Mouse (Mus musculus): ENCODE measurements around the gene Elf1. TPM values are rescaled to one million over a fixed set of nuclear protein-coding genes. Genes with fewer than 3 reads are reported as not detected.
"Not testable (repeated sequence)": the region's sequence is repeated elsewhere in the genome, so short reads cannot be mapped to it uniquely, and the experiment has no call there.

Elf1 gene
- polyA plus RNA-seq, 1 experiment from 2014 or later: 19.2 TPM

- Histone ChIP-seq H3K9ac (ENCODE audit: low read length) (no peak overlapping the region), H3K4me1 (ENCODE audit: control insufficient read depth, insufficient read depth, low read length) (peaks cover 18% of the 10 kb centered on the region), H3K27me3 (ENCODE audit: control insufficient read depth, insufficient read depth, low read length) (no peaks in the 10 kb centered on the region), H3K27ac (ENCODE audit: low read length) (peak overlapping the region; percentile 83), H3K4me3 (replicated peaks; ENCODE audit: low read length) (no peak overlapping the region), H3K36me3 (ENCODE audit: control insufficient read depth, insufficient read depth, low read length) (no peaks in the 10 kb centered on the region), H3K4me2 (ENCODE audit: low read depth, low read length) (peak overlapping the region; percentile 41; the same call in 1 of the 2 replicates), H3K9me3 (replicated peaks; ENCODE audit: control insufficient read depth, low read length) (no peaks in the 10 kb centered on the region)
- WGBS: 37% methylated on average over 6 of the region's 6 CpGs
- peak; percentile 95 for ATAC-seq (ENCODE audit: insufficient read depth, low FRiP score)
These were observed 46.7 kb downstream of the Elf1 start for GRCm38 (mm10) chr14:79527704-79528103.

GRCm38 (mm10) chr14:79529581-79530554 lies 48.9 kb downstream of the Elf1 start:
- ATAC-seq (ENCODE audit: insufficient read depth, low FRiP score): 0 out of 2 replicates have a peak, but pooled peaks have one; percentile 14
- WGBS: 74% methylated on average over 10 of the region's 10 CpGs
- Histone ChIP-seq H3K4me1 (ENCODE audit: control insufficient read depth, insufficient read depth, low read length) (peaks cover 13% of the 10 kb centered on the region), H3K9ac (ENCODE audit: low read length) (no peak overlapping the region), H3K4me2 (ENCODE audit: low read depth, low read length) (no peak overlapping the region), H3K27me3 (ENCODE audit: control insufficient read depth, insufficient read depth, low read length) (no peaks in the 10 kb centered on the region), H3K36me3 (ENCODE audit: control insufficient read depth, insufficient read depth, low read length) (no peaks in the 10 kb centered on the region), H3K4me3 (replicated peaks; ENCODE audit: low read length) (no peak overlapping the region), H3K9me3 (replicated peaks; ENCODE audit: control insufficient read depth, low read length) (no peaks in the 10 kb centered on the region), H3K27ac (ENCODE audit: low read length) (no peak overlapping the region)

DNA sequence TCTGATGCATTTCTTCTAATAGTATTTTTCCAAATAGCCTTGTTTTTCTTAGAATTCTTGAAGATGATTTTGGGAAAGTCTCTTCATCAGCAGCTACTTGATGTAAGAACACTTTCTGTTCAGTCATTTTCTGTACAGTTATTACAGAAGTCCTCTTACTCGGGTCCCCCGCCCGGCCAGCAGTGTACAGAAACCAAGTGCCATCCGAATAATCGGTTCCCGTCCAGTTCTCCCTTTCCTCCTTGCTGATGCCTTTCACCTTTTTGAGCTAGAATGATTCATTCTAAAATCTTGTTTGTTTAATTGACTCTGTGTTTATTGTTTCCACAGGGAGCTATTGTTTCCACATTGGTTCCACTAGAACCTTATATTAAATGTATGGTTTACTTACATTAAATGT lies 49.8 kb downstream of the Elf1 start:
- H3K27me3 ChIP-seq (ENCODE audit: control insufficient read depth, insufficient read depth, low read length): no peaks in the 10 kb centered on the region
- ATAC-seq (ENCODE audit: insufficient read depth, low FRiP score): no peak
- 83% methylated on average over 6 of the region's 6 CpGs for WGBS

DNA sequence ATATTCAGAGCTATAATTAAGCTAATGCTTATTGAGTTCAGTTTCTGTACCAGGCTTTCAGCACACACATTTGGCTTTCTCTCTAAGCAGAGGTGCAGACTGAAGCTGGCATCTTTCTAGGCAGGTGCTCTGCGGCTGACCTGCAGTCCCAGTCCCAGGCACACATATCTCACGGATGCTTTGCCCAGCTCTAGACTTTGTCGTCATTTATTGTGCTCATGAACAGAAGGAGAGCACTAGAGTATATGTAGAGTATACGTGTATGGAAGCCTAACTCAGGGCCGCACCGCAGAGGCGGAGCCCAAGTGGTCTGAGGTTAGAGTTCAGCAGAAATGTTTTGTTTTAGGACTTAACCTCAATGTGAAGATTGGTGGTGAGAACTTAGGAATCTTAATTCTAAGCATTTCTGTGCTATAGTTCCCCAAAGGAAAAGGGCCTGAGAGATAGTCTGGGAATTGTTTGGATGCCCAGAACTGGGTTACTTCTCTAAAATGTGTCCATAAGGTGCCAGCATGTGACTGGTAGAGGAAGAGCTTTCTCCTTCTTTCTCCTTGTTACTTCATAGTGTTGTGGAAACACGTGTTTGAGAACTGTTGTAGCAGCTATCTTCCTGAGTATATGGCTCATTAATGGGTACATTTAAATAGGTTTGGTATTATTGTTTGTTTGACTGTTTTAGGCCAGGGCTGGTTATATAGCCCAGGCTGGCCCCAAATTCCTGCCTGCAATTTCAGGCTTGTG lies 51.2 kb downstream of the Elf1 start:
- Histone ChIP-seq H3K4me2 (ENCODE audit: low read depth, low read length) (no peak overlapping the region), H3K4me3 (replicated peaks; ENCODE audit: low read length) (no peak overlapping the region), H3K9me3 (replicated peaks; ENCODE audit: control insufficient read depth, low read length) (no peaks in the 10 kb centered on the region), H3K36me3 (ENCODE audit: control insufficient read depth, insufficient read depth, low read length) (no peaks in the 10 kb centered on the region), H3K9ac (ENCODE audit: low read length) (no peak overlapping the region), H3K4me1 (ENCODE audit: control insufficient read depth, insufficient read depth, low read length) (peaks cover 14% of the 10 kb centered on the region), H3K27ac (ENCODE audit: low read length) (no peak overlapping the region), H3K27me3 (ENCODE audit: control insufficient read depth, insufficient read depth, low read length) (no peaks in the 10 kb centered on the region)
- no peak for ATAC-seq (ENCODE audit: insufficient read depth, low FRiP score)
- WGBS: 76% methylated on average over 8 of the region's 8 CpGs

More for the DNA sequence above, 49.8 kb downstream of the Elf1 start:
- no peaks in the 10 kb centered on the region for H3K36me3 ChIP-seq (ENCODE audit: control insufficient read depth, insufficient read depth, low read length)
- H3K4me2 ChIP-seq (ENCODE audit: low read depth, low read length): no peak overlapping the region
- H3K27ac ChIP-seq (ENCODE audit: low read length): no peak overlapping the region
- no peaks in the 10 kb centered on the region for H3K9me3 ChIP-seq (replicated peaks; ENCODE audit: control insufficient read depth, low read length)
- no peak overlapping the region for H3K4me3 ChIP-seq (replicated peaks; ENCODE audit: low read length)
- H3K4me1 ChIP-seq (ENCODE audit: control insufficient read depth, insufficient read depth, low read length): peaks cover 16% of the 10 kb centered on the region
- H3K9ac ChIP-seq (ENCODE audit: low read length): no peak overlapping the region

GRCm38 (mm10) chr14:79533350-79533749 lies 52.4 kb downstream of the Elf1 start:
- no peaks in the 10 kb centered on the region for H3K36me3 ChIP-seq (ENCODE audit: control insufficient read depth, insufficient read depth, low read length)
- H3K9ac ChIP-seq (ENCODE audit: low read length): no peak overlapping the region
- H3K9me3 ChIP-seq (replicated peaks; ENCODE audit: control insufficient read depth, low read length): no peaks in the 10 kb centered on the region
- no peak overlapping the region for H3K4me3 ChIP-seq (replicated peaks; ENCODE audit: low read length)
- H3K4me1 ChIP-seq (ENCODE audit: control insufficient read depth, insufficient read depth, low read length): peaks cover 11% of the 10 kb centered on the region
- H3K27me3 ChIP-seq (ENCODE audit: control insufficient read depth, insufficient read depth, low read length): no peaks in the 10 kb centered on the region
- H3K27ac ChIP-seq (ENCODE audit: low read length): no peak overlapping the region
- WGBS: 85% methylated on average over 1 of the region's 1 CpGs
- H3K4me2 ChIP-seq (ENCODE audit: low read depth, low read length): no peak overlapping the region
- ATAC-seq (ENCODE audit: insufficient read depth, low FRiP score): no peak

- H3K9me3 ChIP-seq (replicated peaks; ENCODE audit: control insufficient read depth, low read length): no peaks in the 10 kb centered on the region
- H3K36me3 ChIP-seq (ENCODE audit: control insufficient read depth, insufficient read depth, low read length): no peaks in the 10 kb centered on the region
- 70% methylated on average over 3 of the region's 3 CpGs for WGBS
- H3K27me3 ChIP-seq (ENCODE audit: control insufficient read depth, insufficient read depth, low read length): no peaks in the 10 kb centered on the region
- no peak overlapping the region for H3K27ac ChIP-seq (ENCODE audit: low read length)
- H3K4me3 ChIP-seq (replicated peaks; ENCODE audit: low read length): no peak overlapping the region
- no peak for ATAC-seq (ENCODE audit: insufficient read depth, low FRiP score)
- H3K9ac ChIP-seq (ENCODE audit: low read length): no peak overlapping the region
- H3K4me1 ChIP-seq (ENCODE audit: control insufficient read depth, insufficient read depth, low read length): peaks cover 9% of the 10 kb centered on the region
- H3K4me2 ChIP-seq (ENCODE audit: low read depth, low read length): no peak overlapping the region
These were observed 53.2 kb downstream of the Elf1 start for GRCm38 (mm10) chr14:79534206-79534605.

- not testable (repeated sequence) for H3K4me1 ChIP-seq (ENCODE audit: control insufficient read depth, insufficient read depth, low read length); H3K27me3 ChIP-seq (ENCODE audit: control insufficient read depth, insufficient read depth, low read length); H3K27ac ChIP-seq (ENCODE audit: low read length); H3K9ac ChIP-seq (ENCODE audit: low read length); H3K9me3 ChIP-seq (replicated peaks; ENCODE audit: control insufficient read depth, low read length); ATAC-seq (ENCODE audit: insufficient read depth, low FRiP score); H3K4me3 ChIP-seq (replicated peaks; ENCODE audit: low read length); H3K4me2 ChIP-seq (ENCODE audit: low read depth, low read length); H3K36me3 ChIP-seq (ENCODE audit: control insufficient read depth, insufficient read depth, low read length)
- WGBS: 82% methylated on average over 4 of the region's 4 CpGs
These were observed 53.7 kb downstream of the Elf1 start for GRCm38 (mm10) chr14:79534656-79535055.

- ATAC-seq (ENCODE audit: insufficient read depth, low FRiP score): no peak
- peak overlapping the region; percentile 55; the same call in 1 of the 2 replicates for H3K27ac ChIP-seq (ENCODE audit: low read length)
These were observed 54.3 kb downstream of the Elf1 start for GRCm38 (mm10) chr14:79535318-79535717.

GRCm38 (mm10) chr14:79536011-79536410 lies 55.0 kb downstream of the Elf1 start:
- Histone ChIP-seq H3K4me3 (replicated peaks; ENCODE audit: low read length) (no peak overlapping the region), H3K27ac (ENCODE audit: low read length) (no peak overlapping the region), H3K4me1 (ENCODE audit: control insufficient read depth, insufficient read depth, low read length) (peaks cover 3% of the 10 kb centered on the region), H3K36me3 (ENCODE audit: control insufficient read depth, insufficient read depth, low read length) (no peaks in the 10 kb centered on the region), H3K27me3 (ENCODE audit: control insufficient read depth, insufficient read depth, low read length) (no peaks in the 10 kb centered on the region), H3K4me2 (ENCODE audit: low read depth, low read length) (no peak overlapping the region), H3K9me3 (replicated peaks; ENCODE audit: control insufficient read depth, low read length) (no peaks in the 10 kb centered on the region), H3K9ac (ENCODE audit: low read length) (no peak overlapping the region)
- 71% methylated on average over 5 of the region's 5 CpGs for WGBS
- ATAC-seq (ENCODE audit: insufficient read depth, low FRiP score): no peak

More at GRCm38 (mm10) chr14:79535318-79535717, 54.3 kb downstream of the Elf1 start:
- H3K36me3 ChIP-seq (ENCODE audit: control insufficient read depth, insufficient read depth, low read length): no peaks in the 10 kb centered on the region
- WGBS: 69% methylated on average over 10 of the region's 10 CpGs
- H3K27me3 ChIP-seq (ENCODE audit: control insufficient read depth, insufficient read depth, low read length): no peaks in the 10 kb centered on the region
- no peak overlapping the region for H3K9ac ChIP-seq (ENCODE audit: low read length)
- no peak overlapping the region for H3K4me3 ChIP-seq (replicated peaks; ENCODE audit: low read length)
- H3K9me3 ChIP-seq (replicated peaks; ENCODE audit: control insufficient read depth, low read length): no peaks in the 10 kb centered on the region
- no peak overlapping the region for H3K4me2 ChIP-seq (ENCODE audit: low read depth, low read length)
- peaks cover 4% of the 10 kb centered on the region for H3K4me1 ChIP-seq (ENCODE audit: control insufficient read depth, insufficient read depth, low read length)
